8 mouse cellular contexts compared by ENCODE assay signal in the genomic region with DNA sequence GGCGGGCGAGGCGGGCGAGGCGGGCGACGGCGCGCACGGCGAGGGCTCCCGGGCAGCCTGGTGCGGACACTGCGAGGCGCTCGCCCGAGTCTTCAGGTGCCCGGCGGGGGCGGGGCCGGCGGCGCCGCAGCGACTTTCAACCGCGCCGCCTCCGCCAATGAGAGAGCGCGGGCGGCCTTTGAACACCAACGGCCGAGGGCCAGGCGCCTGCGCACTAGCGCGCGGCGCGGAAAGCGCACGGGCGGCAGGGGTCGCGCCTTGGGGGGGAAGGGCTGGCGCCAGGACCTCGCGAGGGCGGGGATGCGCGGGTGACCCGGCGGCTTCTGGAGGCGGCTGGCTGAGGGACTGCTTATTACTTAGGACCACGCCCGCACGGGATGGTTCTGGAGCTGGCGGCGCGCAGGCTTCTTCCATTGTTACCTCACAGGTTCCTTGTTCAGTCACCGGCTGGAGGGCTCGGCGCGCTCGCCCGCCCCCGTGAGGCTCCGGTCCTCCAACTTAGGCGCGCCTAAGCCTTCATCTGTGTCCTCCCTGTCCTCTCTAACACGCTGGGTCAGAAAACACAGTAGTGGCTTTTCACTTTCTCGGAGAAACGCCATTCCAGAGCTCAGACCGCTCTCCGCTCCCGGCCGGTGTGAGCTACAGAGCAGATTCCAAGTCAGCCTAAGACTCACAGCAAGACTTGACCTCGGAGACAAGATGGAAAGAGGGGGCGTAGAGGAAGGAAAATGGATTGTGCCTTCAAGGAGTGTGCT. TPM values are rescaled to one million over a fixed set of nuclear protein-coding genes. Genes with fewer than 3 reads are reported as not detected.
DNase-seq lines count a peak whose midpoint lies in the region; ATAC-seq lines count a peak whose summit lies in the region.

A gene (minus strand): TSS at position 111 of the 755 bp plus-strand sequence.

- peaks cover 16% of the 10 kb centered on the region; the same call in 1 of the 2 replicates for H3K36me3 ChIP-seq in hindbrain, embryonic 14.5 days (replicated peaks; ENCODE audit: control insufficient read depth, insufficient read depth)

- no peaks in the 10 kb centered on the region for H3K9me3 ChIP-seq in hindbrain, embryonic 14.5 days (ENCODE audit: control insufficient read depth, low read length)

- no peaks in the 10 kb centered on the region for H3K27me3 ChIP-seq in hindbrain, embryonic 14.5 days (ENCODE audit: control insufficient read depth, insufficient read depth, low read length)

- ATAC-seq in hindbrain, embryonic 14.5 days (ENCODE audit: low FRiP score): peak; percentile 97

- peak within 1 kb of the TSS; percentile 87 for H3K4me2 ChIP-seq in hindbrain, embryonic 14.5 days (replicated peaks)

- 1% methylated on average over 71 of the region's 80 CpGs for WGBS in hindbrain, embryonic 14.5 days

- H3K4me3 ChIP-seq in hindbrain, embryonic 14.5 days (replicated peaks; ENCODE audit: low read length): peak within 1 kb of the TSS; percentile 64

- H3K9ac ChIP-seq in hindbrain, embryonic 14.5 days: peak within 1 kb of the TSS; percentile 78

- peak; percentile 83 for DNase-seq in T-cell, adult 2 months (ENCODE audit: low spot score)
- DNase-seq in cerebellum, postnatal 25 days: peak; percentile 94 to 96
- DNase-seq in frontal cortex, postnatal 25 days (ENCODE audit: low spot score in 2 of 2): peak; percentile 70 to 74
- peak; percentile 96 for DNase-seq in hindbrain, embryonic 14.5 days (ENCODE audit: low spot score)
- peak; percentile 88 for DNase-seq in layer of hippocampus, postnatal 36 days
- DNase-seq in lung, postnatal 25 days (ENCODE audit: low spot score): peak; percentile 91
- peak; percentile 74 for DNase-seq in retina, adult 2 months (ENCODE audit: low read depth, low spot score)
- peak; percentile 93 for DNase-seq in thymus, postnatal 25 days

- peaks cover 20% of the 10 kb centered on the region; the same call in 1 of the 2 replicates for H3K4me1 ChIP-seq in hindbrain, embryonic 14.5 days (replicated peaks; ENCODE audit: control insufficient read depth, insufficient read depth, low read length)

- peak within 1 kb of the TSS; percentile 91 for H3K27ac ChIP-seq in hindbrain, embryonic 14.5 days

RNA-seq across cellular contexts. Expression of the gene that starts here (rescaled TPM):
- 38.2 and 38.5 TPM in 2 replicates for polyA plus RNA-seq in hindbrain, embryonic 14.5 days (2014; fragmentation: Nextera tagmentation; extraction: Ambion mirVana)
- 10 to 100 TPM; 11.6 to 14.3 TPM for total RNA-seq in layer of hippocampus, postnatal 36 days (2021)

Comparison
In these comparisons a context has a peak if more than half of its experiments do, and no peak if none do; other contexts are left out.
1. Peak in every context shown above with its lines: DNase-seq, ATAC-seq, H3K4me3 ChIP-seq and H3K27ac ChIP-seq.